Mouse (Mus musculus): ENCODE measurements around the gene Myh9. TPM values are rescaled to one million over a fixed set of nuclear protein-coding genes. Genes with fewer than 3 reads are reported as not detected.
A peak's percentile ranks its signal among the peaks of the same experiment; 100 is the strongest.

Gene Myh9
- polyA plus RNA-seq, 1 experiment, result 64.1 TPM

- H3K27ac ChIP-seq (ENCODE audit: insufficient read depth, low read depth, low read length), result no peak overlapping the region
- DNase-seq, result no peak
- H3K27me3 ChIP-seq (replicated peaks; ENCODE audit: control insufficient read depth, insufficient read depth, low read length), result no peaks in the 10 kb centered on the region
- no peaks in the 10 kb centered on the region for H3K4me1 ChIP-seq (ENCODE audit: control insufficient read depth, insufficient read depth, low read length)
- no peak for TF ChIP-seq POLR2A (IDR thresholded peaks at IDR 0.05; ENCODE audit: low read depth, low read length)
- no peak for TF ChIP-seq CTCF (conservative IDR thresholded peaks at IDR 0.05; ENCODE audit: insufficient read depth, insufficient read length, low read depth, low read length)
- peaks cover 4% of the 10 kb centered on the region; the same call in 1 of the 2 replicates for H3K36me3 ChIP-seq (ENCODE audit: control insufficient read depth, insufficient read depth, low read length)
- no peak overlapping the region for H3K4me3 ChIP-seq (ENCODE audit: insufficient read depth, low read depth, low read length)
- 38% methylated on average over 1 of the region's 1 CpGs for whole genome bisulfite sequencing
These were observed 56.2 kb downstream of the Myh9 start for GRCm38 (mm10) chr15:77785807-77786206.

DNA sequence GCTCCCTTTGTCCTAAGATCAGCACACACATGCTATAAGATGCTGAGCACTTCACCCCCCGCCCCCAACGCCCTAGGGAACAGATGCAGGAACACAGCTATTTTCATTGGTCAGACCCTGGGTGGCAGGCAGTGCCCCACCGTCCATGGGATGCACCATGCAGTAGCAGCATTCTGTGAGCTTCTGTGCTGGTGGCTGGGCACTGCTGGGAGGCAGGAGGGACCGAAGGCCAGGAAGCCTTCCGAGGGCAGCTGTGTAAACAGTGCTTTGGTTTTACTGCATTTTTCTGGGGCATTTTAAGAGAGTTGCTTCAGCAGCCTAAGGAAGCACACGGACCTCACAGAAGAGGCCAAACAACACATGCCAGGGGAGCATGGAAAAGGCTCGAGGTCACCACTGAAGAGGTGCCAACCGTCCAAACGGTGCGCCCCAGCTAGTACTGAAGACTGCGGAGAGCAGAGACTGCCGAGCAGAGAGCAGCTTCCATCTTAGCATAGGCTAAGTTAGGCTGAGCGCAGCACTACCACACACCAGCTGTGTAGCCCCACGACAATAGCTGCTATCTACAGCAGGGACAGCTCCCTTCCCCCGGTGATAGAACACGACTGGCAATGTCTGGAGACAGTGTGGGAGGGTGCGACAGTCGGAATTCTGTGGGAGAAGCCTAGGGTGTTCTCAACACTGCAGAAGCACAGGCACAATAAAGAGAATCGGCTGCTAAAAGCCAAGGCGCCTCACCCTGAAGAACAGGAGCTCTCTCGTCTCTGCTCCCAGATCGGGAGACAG is 57.7 kb downstream of the Myh9 start:
- peaks cover 4% of the 10 kb centered on the region; the same call in 1 of the 2 replicates for H3K36me3 ChIP-seq (ENCODE audit: control insufficient read depth, insufficient read depth, low read length)
- 56% methylated on average over 22 of the region's 22 CpGs for WGBS
- TF ChIP-seq POLR2A (IDR thresholded peaks at IDR 0.05; ENCODE audit: low read depth, low read length) (no peak), CTCF (conservative IDR thresholded peaks at IDR 0.05; ENCODE audit: insufficient read depth, insufficient read length, low read depth, low read length) (no peak)
- no peaks in the 10 kb centered on the region for H3K27me3 ChIP-seq (replicated peaks; ENCODE audit: control insufficient read depth, insufficient read depth, low read length)
- H3K27ac ChIP-seq (ENCODE audit: insufficient read depth, low read depth, low read length), result no peak overlapping the region
- DNase-seq, result no peak
- no peaks in the 10 kb centered on the region for H3K4me1 ChIP-seq (ENCODE audit: control insufficient read depth, insufficient read depth, low read length)
- H3K4me3 ChIP-seq (ENCODE audit: insufficient read depth, low read depth, low read length), result no peak overlapping the region

DNA sequence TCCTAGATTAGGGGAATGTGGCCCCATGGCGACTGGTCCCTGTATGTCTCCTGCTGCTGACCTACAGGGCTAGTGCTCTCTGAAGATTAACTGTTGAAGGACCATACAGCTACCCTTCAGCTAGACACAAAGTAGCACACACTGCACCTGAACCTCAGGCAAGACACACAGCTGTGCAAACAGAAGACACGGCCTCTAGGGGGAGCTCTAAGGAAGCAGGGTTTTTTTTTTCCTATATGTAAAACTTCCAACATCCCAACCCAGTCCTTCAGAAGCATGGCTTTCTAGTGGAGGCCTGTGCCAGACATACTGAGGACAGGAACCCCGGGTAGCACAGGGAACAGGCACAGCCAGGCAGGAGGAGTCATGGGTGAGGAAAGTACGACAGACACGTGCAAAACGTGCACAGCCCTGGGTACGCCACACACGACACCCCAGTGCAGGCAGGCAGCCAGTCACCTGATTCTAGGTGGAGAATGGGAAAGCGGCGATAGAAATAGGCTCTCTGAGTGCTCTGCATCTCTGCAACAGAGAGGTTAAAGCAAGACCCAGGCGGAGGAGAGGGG is 59.4 kb downstream of the Myh9 start:
- Histone ChIP-seq H3K27me3 (replicated peaks; ENCODE audit: control insufficient read depth, insufficient read depth, low read length) (no peaks in the 10 kb centered on the region), H3K4me3 (ENCODE audit: insufficient read depth, low read depth, low read length) (no peak overlapping the region), H3K4me1 (ENCODE audit: control insufficient read depth, insufficient read depth, low read length) (no peaks in the 10 kb centered on the region), H3K36me3 (ENCODE audit: control insufficient read depth, insufficient read depth, low read length) (peaks cover 4% of the 10 kb centered on the region; the same call in 1 of the 2 replicates), H3K27ac (ENCODE audit: insufficient read depth, low read depth, low read length) (no peak overlapping the region)
- 76% methylated on average over 11 of the region's 11 CpGs for WGBS
- TF ChIP-seq CTCF (conservative IDR thresholded peaks at IDR 0.05; ENCODE audit: insufficient read depth, insufficient read length, low read depth, low read length) (peak; percentile 56), POLR2A (IDR thresholded peaks at IDR 0.05; ENCODE audit: low read depth, low read length) (no peak)
- peak; percentile 59 for DNase-seq

DNA sequence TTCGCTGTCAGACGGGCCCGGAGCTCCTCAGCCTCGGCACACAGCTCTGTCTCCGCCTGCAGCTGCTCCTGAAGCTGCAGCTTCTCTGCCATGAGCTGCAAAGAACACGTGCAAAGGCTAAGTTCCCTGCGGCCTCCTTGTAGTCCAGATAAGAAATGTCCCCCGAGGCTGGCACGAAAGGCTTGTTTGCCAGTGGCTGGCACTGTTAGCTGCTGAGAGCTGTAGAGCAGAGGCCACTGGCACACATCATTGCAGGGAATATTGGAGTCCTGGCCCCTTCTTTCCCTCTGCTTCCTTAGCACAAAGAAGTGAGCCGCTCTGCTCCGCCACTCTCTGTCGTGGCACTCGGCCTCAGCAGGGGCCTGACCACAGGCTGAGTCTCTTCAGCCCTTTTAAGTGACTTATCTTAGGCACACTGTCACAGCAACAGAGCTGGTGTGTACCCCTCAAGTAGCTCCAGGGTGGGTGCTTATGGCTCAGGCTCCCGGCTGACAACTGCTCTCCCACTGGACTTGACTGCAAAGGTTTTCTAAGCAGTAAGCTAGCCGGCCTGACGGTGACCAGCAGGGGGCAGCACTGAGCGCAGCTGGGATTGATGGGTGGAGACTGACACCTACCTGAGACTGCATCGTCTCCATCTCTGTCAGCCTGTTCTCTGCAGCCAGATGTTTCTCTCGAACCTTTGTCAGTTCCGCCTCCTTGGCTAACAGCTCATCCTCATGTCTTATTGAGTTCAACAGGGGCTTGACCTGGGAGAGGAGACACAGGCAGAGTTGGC is 66.6 kb downstream of the Myh9 start:
- H3K4me3 ChIP-seq (ENCODE audit: insufficient read depth, low read depth, low read length), result no peak overlapping the region
- H3K27ac ChIP-seq (ENCODE audit: insufficient read depth, low read depth, low read length), result no peak overlapping the region
- no peaks in the 10 kb centered on the region for H3K4me1 ChIP-seq (ENCODE audit: control insufficient read depth, insufficient read depth, low read length)
- peak; percentile 97 for TF ChIP-seq CTCF (conservative IDR thresholded peaks at IDR 0.05; ENCODE audit: insufficient read depth, insufficient read length, low read depth, low read length)
- TF ChIP-seq POLR2A (IDR thresholded peaks at IDR 0.05; ENCODE audit: low read depth, low read length), result no peak
- DNase-seq, result peak; percentile 75
- no peaks in the 10 kb centered on the region for H3K27me3 ChIP-seq (replicated peaks; ENCODE audit: control insufficient read depth, insufficient read depth, low read length)
- WGBS, result 65% methylated on average over 20 of the region's 20 CpGs
- H3K36me3 ChIP-seq (ENCODE audit: control insufficient read depth, insufficient read depth, low read length), result peaks cover 5% of the 10 kb centered on the region

DNA sequence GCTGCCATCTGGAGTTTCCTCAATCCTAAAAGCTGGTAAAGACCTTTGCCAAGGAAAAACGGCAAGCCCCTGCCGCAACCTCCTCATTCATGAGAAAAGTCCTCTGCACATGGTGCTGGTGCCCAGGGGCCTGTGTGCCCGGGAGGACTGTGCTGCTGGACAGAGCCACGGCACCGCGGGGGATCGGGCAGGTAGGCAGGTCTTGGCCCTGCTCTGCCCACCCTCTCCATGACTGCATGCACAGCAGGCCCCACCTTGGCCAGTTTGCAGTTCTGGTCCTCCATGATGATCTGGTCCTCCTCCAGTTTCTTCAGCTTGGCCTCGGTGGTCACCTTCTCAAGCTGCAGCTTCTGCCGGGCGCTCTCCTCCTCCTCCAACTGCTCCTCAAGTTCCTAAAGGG is 67.7 kb downstream of the Myh9 start:
- no peaks in the 10 kb centered on the region for H3K27me3 ChIP-seq (replicated peaks; ENCODE audit: control insufficient read depth, insufficient read depth, low read length)
- no peak for DNase-seq
- TF ChIP-seq CTCF (conservative IDR thresholded peaks at IDR 0.05; ENCODE audit: insufficient read depth, insufficient read length, low read depth, low read length), result no peak
- TF ChIP-seq POLR2A (IDR thresholded peaks at IDR 0.05; ENCODE audit: low read depth, low read length), result no peak
- no peaks in the 10 kb centered on the region for H3K4me1 ChIP-seq (ENCODE audit: control insufficient read depth, insufficient read depth, low read length)
- WGBS, result 93% methylated on average over 10 of the region's 10 CpGs
- H3K4me3 ChIP-seq (ENCODE audit: insufficient read depth, low read depth, low read length), result no peak overlapping the region
- H3K36me3 ChIP-seq (ENCODE audit: control insufficient read depth, insufficient read depth, low read length), result peaks cover 5% of the 10 kb centered on the region
- H3K27ac ChIP-seq (ENCODE audit: insufficient read depth, low read depth, low read length), result no peak overlapping the region

- DNase-seq, result no peak
- Histone ChIP-seq H3K4me3 (ENCODE audit: insufficient read depth, low read depth, low read length) (no peak overlapping the region), H3K36me3 (ENCODE audit: control insufficient read depth, insufficient read depth, low read length) (peaks cover 6% of the 10 kb centered on the region), H3K27me3 (replicated peaks; ENCODE audit: control insufficient read depth, insufficient read depth, low read length) (no peaks in the 10 kb centered on the region), H3K4me1 (ENCODE audit: control insufficient read depth, insufficient read depth, low read length) (no peaks in the 10 kb centered on the region), H3K27ac (ENCODE audit: insufficient read depth, low read depth, low read length) (no peak overlapping the region)
- WGBS, result 80% methylated on average over 19 of the region's 19 CpGs
- TF ChIP-seq POLR2A (IDR thresholded peaks at IDR 0.05; ENCODE audit: low read depth, low read length) (no peak), CTCF (conservative IDR thresholded peaks at IDR 0.05; ENCODE audit: insufficient read depth, insufficient read length, low read depth, low read length) (no peak)
These were observed 68.7 kb downstream of the Myh9 start for GRCm38 (mm10) chr15:77773099-77773915.
